Mouse (Mus musculus): Measurements from ENCODE around the gene Hpcal1.

The Hpcal1 gene

GRCm38 (mm10) chr12:17712571-17712970 is 21.9 kb downstream of the Hpcal1 start:
- no peak for DNase-seq (ENCODE audit: low read depth, low spot score)

- DNase-seq (ENCODE audit: low read depth, low spot score), result no peak
These were observed 25.2 kb downstream of the Hpcal1 start for GRCm38 (mm10) chr12:17715720-17716478.

- no peak for DNase-seq (ENCODE audit: low read depth, low spot score)
These were observed 26.6 kb downstream of the Hpcal1 start for GRCm38 (mm10) chr12:17717257-17717656.

- no peak for DNase-seq (ENCODE audit: low read depth, low spot score)
These were observed 27.5 kb downstream of the Hpcal1 start for GRCm38 (mm10) chr12:17718146-17718545.

GRCm38 (mm10) chr12:17721058-17721457 is 30.4 kb downstream of the Hpcal1 start:
- DNase-seq (ENCODE audit: low read depth, low spot score), result no peak

- DNase-seq (ENCODE audit: low read depth, low spot score), result no peak
These were observed 32.0 kb downstream of the Hpcal1 start for GRCm38 (mm10) chr12:17722452-17723181.

- DNase-seq (ENCODE audit: low read depth, low spot score), result no peak
These were observed 32.5 kb downstream of the Hpcal1 start for GRCm38 (mm10) chr12:17723182-17723570.

GRCm38 (mm10) chr12:17723999-17724398 is 33.3 kb downstream of the Hpcal1 start:
- no peak for DNase-seq (ENCODE audit: low read depth, low spot score)

- no peak for DNase-seq (ENCODE audit: low read depth, low spot score)
These were observed 33.9 kb downstream of the Hpcal1 start for GRCm38 (mm10) chr12:17724412-17725090.

- DNase-seq (ENCODE audit: low read depth, low spot score), result no peak
These were observed 34.9 kb downstream of the Hpcal1 start for GRCm38 (mm10) chr12:17725592-17725991.

- DNase-seq (ENCODE audit: low read depth, low spot score), result no peak
These were observed 36.1 kb downstream of the Hpcal1 start for GRCm38 (mm10) chr12:17726576-17727320.

- no peak for DNase-seq (ENCODE audit: low read depth, low spot score)
These were observed 37.2 kb downstream of the Hpcal1 start for GRCm38 (mm10) chr12:17727676-17728339.

GRCm38 (mm10) chr12:17729211-17729900 is 38.7 kb downstream of the Hpcal1 start:
- DNase-seq (ENCODE audit: low read depth, low spot score), result no peak

- no peak for DNase-seq (ENCODE audit: low read depth, low spot score)
These were observed 41.4 kb downstream of the Hpcal1 start for GRCm38 (mm10) chr12:17732006-17732405.

- no peak for DNase-seq (ENCODE audit: low read depth, low spot score)
These were observed 41.9 kb downstream of the Hpcal1 start for GRCm38 (mm10) chr12:17732546-17732945.

GRCm38 (mm10) chr12:17733114-17733904 is 42.7 kb downstream of the Hpcal1 start:
- DNase-seq (ENCODE audit: low read depth, low spot score), result no peak

GRCm38 (mm10) chr12:17736396-17736795 is 45.7 kb downstream of the Hpcal1 start:
- DNase-seq (ENCODE audit: low read depth, low spot score), result no peak

- DNase-seq (ENCODE audit: low read depth, low spot score), result no peak
These were observed 46.4 kb downstream of the Hpcal1 start for GRCm38 (mm10) chr12:17736859-17737577.

- no peak for DNase-seq (ENCODE audit: low read depth, low spot score)
These were observed 47.2 kb downstream of the Hpcal1 start for GRCm38 (mm10) chr12:17737808-17738207.

Data from brain, embryonic 18.5 days (tissue).